Mouse (Mus musculus) frontal cortex, postnatal 10 days (tissue): ENCODE measurements at regions not wholly inside any gene's neighbourhood (a gene's known extent, or its start where the extent isn't known, plus 50 kb on each side); places are given as distances from the start of the nearest gene placed in this dataset.

ENCODE experiments used
- DNase-seq, 2 experiments: peaks; one replicate each; pipeline ENCODE4 v3.0.0; 2022; ENCODE audit warnings: low spot score in 2 of 2, mixed read lengths in 1 of 2

DNA sequence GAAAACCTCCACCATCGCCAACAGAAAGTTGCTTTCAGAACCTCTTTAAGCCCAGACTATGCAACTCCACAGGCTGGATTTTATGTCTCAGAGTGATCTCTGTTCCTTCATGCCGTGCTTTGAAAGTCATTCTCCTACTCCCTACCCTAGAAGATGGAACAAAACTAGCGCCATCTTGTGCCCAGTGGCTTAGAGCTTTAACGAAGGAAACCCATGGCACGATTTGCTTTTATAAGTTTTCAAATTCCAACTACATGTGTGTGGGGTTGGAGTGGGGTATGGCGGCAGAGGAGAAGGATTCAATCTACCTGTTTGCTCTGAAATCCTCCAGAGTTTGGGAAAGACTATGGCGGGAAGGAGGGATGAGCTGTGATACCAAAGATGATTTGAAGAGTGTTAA is 118.7 kb upstream of the Tmem45b start:
- no peak for DNase-seq

DNA sequence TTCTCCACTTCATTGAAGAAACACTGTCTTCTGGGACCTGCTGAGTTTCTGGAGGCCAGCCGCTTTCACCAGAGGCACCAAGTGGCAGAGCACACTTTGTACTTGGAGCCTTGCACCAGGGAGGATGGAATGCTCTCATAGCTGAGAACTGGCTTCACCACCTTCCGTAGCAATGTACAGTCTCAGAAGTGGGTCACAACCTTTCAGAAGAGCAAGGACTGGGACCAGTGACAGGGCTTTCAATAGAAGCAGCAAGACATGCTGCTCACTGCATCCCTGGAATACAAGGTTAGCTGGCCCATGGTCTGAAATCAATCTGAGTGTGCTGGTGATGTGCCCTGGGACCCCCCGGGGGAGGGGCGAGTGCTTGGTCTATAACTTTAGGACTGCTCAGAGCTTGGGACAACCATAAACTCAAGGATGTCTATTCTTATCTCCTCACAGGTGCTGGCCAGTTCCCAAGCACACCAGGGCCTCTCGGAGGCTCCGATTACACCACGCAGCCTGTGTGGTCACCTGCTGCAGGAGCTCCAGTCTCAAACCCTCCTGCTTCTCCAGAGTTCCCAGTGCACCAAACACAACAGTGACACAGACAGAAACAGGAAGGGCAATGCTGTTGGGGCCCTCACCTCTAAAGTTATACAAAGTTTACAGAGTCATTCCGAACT is 114.4 kb upstream of the Tmem45b start:
- no peak for DNase-seq

DNA sequence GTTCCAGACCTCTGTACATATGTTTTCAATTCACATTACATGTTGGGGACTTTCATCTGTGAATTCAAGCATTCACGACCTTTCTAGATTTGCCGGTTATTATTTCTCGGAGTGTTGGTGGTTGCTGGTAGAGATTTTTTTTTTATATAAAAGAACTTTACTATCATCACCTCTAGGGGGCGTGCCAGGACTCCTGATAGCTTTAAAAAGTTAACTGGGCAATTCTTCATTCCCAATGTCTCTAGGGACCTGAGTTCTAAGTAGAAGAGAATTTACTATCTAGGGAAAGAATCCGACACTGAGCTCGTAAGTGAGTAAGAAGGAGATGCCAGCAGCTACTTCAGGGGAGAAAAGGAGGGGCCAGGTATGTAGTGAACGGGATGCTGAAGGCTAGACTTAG is 112.8 kb upstream of the Tmem45b start:
- DNase-seq: no peak

DNA sequence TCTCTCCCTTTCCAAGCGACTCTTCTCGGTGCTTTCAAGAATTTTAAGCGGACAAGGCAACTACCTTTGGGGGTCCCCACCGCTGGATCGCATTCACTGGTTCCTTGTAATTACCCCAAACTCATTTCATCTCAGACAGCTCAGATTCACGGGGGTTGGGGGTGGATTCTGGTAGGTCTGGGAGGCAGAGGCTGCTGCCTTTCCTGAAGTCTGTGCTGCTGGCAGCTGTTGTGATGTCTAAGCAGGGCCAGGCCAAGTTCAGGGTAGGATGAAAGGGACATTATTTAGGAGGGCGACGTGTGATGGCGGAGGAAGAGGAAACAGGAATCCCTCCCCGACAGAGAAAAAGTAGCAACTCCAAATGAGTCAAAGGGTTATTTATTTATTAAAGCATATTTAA is 102.8 kb upstream of the Tmem45b start:
- no peak for DNase-seq

DNA sequence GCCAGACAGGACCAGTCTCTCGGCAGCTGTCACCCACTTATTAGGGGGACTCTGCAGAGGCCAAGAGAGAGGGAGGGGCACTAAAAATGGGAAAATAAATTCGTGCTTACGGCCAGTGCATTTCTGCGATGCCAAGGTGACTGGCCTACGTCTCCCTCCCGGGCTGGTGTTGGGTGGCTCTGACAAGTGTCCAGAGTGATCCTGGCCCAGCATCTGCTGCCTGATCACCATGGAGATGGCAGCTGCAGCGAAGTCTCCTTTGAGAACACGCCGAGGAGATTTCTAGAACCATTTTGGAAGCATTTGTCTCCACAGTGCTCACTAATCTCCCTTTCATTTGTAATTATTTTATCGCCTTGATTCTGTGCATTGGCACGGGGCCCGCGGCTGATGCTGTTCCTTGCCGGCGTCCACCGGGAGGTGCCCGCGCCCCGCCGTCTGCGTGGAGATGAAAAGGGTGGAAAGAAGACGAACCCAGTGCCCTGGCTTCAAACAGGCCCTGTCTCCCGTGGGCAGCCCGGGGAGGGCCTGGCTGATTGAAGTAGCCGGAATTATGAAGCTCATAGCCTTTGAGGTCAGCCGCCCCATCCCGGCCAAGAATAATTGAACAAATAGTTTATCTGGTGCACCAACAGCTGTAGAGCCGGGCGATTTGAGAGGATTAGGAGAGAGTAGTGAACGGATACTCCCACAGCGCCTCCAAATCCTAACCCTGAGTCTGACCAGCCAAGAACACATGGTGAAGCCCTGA is 102.2 kb upstream of the Tmem45b start:
- peak; percentile 11 to 31 for DNase-seq

DNA sequence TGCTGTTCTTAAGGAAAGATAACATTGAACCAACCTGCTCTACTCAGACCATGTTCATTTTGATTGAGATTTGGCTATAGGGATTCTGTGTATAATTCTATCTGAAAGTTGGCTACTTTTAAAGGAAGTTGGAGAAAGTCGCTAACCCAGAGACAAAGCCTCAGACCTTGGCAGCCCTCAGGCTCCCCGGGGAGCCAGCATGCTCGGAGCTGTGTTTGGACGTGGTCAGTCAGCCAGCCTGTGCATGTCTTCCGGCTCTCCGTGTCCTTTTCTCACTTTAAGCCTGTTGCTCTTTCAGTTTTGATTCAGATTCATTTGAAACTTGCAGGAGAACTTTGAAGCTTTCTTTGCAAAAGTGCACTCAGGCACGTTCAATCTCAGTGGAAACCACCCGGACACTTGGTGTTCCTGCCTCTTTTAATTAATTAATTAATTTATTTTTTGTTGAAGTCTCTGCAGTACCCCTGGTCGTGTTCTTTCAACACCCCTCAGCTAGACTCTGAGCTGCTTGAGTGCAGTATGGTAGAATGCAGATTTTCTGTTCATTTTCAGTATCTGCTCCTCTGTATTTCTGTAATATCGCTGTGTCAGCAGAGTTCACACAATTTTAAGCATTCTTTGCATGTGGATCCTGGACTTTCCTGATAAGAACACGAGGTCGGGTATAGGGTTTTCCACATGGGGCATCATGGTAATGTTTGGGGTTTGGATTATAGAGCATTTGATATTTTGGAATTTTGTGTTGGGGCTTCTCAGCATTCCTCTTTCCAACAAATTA is 100.9 kb upstream of the Tmem45b start:
- DNase-seq: no peak

DNA sequence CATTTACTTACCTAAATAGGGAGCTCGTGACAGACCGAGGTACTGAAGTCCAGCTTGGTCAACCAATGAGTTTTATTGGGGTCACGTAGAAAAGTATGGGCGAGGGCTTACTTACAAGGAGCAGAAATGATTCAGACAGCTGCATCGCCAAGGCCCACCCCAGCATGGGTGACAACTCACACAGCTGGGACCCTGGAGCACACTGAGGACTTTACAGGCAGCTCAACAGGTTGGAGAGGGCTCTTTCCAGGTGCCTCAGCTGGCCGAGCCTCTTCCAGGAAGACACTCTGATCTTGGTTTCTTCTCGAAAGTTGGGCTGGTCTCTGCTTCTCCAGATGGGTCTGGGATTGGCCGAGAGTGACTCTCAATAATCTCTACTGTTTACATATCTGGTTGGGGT is 99.3 kb upstream of the Tmem45b start:
- no peak for DNase-seq

DNA sequence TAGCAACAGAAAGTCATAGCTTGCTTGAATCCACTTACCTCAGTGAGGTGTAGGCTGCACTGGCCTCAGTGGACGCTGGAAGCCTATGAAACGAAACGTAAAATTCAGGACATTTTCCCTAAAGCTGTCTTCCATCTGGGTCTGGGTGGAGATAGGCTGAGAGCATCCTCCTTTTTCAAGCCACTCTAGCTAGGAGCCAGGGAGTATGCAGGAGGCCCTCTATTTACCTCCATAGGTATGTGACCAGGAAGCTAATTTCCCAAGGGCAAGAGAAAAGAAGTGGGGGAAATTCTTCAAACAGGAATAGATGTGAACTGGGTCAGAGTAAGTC is 95.9 kb upstream of the Tmem45b start:
- DNase-seq: no peak

DNA sequence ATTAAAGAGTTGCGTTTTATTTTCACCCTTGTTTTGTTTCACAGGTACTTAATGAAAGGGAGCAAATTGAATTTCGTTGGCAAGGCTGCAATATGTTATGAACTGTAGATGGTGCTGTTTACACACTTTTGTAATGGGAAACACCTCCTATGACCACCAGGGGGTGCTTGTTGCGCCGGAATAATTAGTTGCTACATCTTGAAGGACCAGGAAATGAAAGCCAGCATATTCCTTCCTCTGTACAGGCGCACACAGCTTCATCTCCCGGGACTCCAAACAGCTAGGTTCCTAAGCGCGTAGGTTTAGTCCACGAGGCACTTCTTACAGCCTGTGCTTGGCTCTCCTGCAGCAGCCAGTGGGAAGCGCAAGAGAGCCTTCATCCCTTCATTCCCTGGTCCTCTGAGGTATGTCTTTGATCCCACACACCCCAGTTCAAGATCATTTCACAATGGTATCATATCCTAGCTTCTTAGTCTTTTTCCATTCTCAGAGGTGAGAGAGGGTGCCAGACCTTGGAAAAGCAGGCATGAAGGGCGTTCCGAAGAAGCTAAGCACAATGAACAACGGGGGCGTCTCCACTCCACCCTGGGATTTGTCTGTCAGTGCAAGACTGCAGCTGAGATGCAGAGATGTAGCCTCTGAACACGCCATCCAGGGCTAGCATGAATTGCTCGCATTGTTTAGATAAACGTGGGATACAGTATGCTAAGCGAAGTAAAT is 95.4 kb upstream of the Tmem45b start:
- peak; percentile 65 to 74 for DNase-seq

DNA sequence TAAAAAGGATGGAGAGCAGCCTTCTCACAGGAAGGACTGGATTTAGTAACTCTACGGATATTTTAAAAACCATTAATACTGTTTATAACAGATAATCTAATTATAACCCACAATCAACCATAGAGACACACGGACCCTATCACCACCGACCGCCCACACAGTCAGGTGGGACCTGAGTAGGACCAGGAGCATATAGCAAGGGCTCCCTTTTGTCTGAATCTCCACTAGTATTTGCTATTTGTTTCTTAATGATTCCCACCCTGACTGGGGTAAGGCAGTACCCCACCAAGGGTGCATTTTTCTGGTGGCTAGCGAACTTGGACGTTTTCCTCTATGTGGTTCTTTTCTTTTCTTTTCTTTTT is 79.4 kb upstream of the Tmem45b start:
- no peak for DNase-seq

DNA sequence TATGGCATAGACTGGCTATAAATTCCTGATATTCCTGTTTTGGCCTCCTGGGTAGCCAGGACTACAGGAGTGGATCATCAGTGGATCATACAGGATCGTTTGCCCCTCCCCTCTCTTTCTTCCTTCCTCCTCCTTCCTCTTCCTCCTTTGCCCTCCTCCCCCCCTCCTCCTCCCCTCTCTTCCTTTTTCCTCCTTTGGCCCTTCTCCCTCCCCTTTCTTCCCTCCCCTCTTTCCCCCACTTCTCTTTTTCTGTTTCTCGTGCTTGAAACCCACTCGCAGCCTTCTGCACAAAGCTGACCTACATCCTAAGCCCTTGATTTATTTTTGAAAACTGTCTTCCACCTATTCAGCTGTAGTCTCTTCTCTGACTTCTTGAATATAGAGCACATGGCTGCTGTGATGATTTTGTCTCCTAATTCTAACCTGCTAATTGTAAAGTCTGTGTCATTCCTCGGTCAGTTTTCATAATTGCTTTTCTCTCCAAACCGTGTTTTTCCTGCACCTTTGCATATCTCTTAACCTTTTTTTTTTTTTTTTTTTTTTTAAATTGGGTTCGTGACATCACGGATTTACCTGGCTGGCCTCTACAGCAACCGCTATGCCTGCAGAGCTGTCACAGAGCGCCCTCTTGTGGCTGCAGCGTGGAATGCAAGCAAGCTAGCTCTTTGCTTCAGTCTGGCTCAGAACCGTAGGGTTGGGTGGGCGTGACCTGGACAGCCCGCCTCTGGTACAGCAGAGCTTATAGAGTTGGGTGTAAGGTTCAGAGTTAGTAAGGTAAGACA is 78.8 kb upstream of the Tmem45b start:
- peak; percentile 36 to 82 for DNase-seq

DNA sequence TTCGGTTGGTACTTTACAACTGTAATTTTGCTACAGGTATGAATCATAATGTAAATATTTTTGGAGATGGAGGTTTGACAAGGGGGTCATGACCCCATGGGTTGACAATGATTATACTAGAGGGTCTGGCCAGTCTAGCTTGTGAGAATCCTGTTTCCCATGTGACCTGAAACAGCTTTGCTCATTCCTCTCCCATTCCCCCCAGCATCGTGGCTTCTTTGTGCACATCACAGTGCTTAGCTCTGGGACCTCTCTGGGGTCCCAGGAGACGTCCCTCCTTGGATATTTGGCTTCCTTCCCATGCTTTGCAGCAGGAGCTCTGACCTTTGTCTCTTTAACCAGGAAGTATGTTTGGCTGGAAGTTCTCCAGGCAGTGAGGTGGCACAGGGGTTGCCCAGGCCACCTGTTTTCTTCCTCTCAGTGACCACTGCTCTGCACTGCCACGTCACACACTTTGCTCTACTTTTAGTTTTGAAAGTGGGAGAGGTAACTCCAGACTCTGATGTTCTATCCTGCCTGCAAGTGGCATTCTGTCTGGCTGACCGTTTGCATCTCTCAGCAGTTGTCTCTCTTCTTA is 77.4 kb upstream of the Tmem45b start:
- no peak for DNase-seq

DNA sequence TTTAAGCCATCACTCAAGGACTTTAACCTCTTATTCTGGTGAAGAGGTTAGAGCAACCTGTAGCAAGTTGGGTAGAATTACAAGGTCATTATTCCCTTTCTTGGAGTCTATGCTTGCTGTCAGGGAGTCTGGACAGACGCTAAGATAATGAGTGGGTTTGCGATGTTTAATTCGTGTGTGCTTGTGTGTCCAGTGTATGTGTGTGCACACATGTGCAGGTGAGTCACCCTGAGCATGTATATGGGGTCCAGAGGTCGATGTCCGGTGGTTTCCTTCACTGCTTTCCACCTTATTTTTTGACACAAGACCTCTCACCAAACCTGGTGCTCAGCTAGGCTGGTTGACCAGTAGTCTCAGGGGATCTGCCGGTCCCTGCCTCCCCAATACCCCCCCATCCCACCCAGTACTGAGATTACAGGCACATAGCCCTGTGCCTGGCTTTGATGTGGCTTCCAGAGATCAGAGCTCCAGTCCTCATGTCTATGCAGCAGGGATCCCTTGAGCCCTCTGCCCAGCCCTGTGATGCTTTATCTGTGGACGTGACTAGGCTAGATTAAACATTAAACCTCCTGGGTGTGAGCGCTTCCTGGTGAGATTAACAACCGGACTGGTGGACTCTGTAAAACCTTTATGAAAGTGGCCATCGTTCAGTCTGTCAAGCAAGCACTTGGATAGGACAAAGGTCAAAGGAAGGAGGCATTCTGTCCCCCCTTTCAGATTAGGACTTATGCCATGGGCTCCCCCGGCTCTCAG is 74.4 kb upstream of the Tmem45b start:
- DNase-seq: no peak

DNA sequence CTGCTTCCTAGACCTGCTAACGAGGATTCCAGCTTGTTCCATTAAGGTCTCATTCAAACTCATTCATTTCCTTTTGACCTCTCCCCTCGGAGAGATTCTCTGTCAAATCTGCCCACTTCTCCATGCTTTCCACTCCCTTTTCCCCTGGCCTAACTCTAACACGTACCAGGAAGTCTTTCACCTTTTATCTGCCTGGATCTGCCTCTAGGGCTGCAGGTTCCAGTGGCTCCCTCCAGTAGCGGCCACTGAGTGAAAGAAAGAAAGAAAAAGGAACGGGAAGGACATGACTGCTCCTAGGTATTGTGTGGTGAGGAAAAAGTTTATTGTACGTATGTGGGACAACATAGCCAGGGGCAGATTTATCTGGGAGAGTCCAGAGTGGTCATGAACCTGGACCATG is 64.8 kb upstream of the Tmem45b start:
- no peak for DNase-seq

DNA sequence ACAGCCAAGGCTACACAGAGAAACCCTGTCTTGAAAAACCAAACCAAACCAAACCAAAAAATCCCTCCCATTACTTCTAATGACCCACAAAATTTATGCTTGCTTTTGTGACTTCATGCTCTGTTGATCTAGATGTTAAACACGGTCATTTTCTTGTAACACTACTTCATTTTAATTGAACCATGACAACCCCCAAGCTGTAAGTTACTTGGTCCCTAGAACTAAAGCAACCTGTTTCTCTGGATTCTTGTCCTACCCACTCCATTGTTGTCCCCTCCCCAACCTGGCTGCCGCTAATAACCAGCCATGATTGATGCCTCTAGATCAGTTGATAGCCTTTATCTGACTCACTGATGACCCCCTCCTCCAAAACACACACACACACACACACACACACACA is 63.0 kb upstream of the Tmem45b start:
- DNase-seq: no peak
